Mouse (Mus musculus) MEL (cell line): ENCODE data around the gene 2200002D01Rik. TPM values are rescaled to one million over a fixed set of nuclear protein-coding genes. Genes with fewer than 3 reads are reported as not detected.

Experiments used
- DNase-seq: peaks from one replicate; pipeline ENCODE4 v3.0.0; 2011; ENCODE audit warnings: low read depth, low spot score
- H3K27ac ChIP-seq: 2 replicates; pipeline ENCODE4 v1.5.1; 2012; ENCODE audit warnings: low read depth, mild to moderate bottlenecking, control low read depth, low read length, moderate library complexity; ENCODE audit not compliant: control insufficient read depth
- H3K27me3 ChIP-seq, 2 experiments: fragments of 150-350 bp in 1 of 2; sonication (generic) in 1 of 2; 2 replicates each; pipeline ENCODE4 v1.6.1; 2012; ENCODE audit warnings: low read length in 2 of 2, mild to moderate bottlenecking in 2 of 2, improper control_type of control experiment in 1 of 2, moderate library complexity in 1 of 2; ENCODE audit not compliant: insufficient read depth in 2 of 2, control insufficient read depth in 1 of 2
- H3K36me3 ChIP-seq, 2 experiments: 2 replicates each; pipeline ENCODE4 v1.6.1; 2012 to 2014; ENCODE audit warnings: low read length in 2 of 2, improper control_type of control experiment in 1 of 2, inconsistent platforms in 1 of 2, mild to moderate bottlenecking in 1 of 2; ENCODE audit not compliant: insufficient read depth in 2 of 2, control insufficient read depth in 1 of 2
- H3K4me1 ChIP-seq, 2 experiments: fragments of 150-350 bp in 1 of 2; sonication (generic) in 1 of 2; 2 replicates each; pipeline ENCODE4 v1.6.1; 2012; ENCODE audit warnings: low read length in 2 of 2, improper control_type of control experiment in 1 of 2, mild to moderate bottlenecking in 1 of 2; ENCODE audit not compliant: insufficient read depth in 2 of 2, control insufficient read depth in 1 of 2
- H3K4me3 ChIP-seq, 2 experiments: fragments of 150-350 bp in 1 of 2; sonication (generic) in 1 of 2; 2 replicates each; pipeline ENCODE4 v1.5.1; 2012; ENCODE audit warnings: low read depth in 2 of 2, low read length in 2 of 2, mild to moderate bottlenecking in 2 of 2, moderate library complexity in 2 of 2, control low read depth in 1 of 2, improper control_type of control experiment in 1 of 2; ENCODE audit not compliant: control insufficient read depth in 1 of 2, insufficient read depth in 1 of 2
- H3K79me2 ChIP-seq: 2 replicates; pipeline ENCODE4 v1.6.1; 2012; ENCODE audit warnings: mild to moderate bottlenecking, low read length, moderate library complexity; ENCODE audit not compliant: control insufficient read depth, poor library complexity, insufficient read depth
- H3K9ac ChIP-seq: 2 replicates; pipeline ENCODE4 v1.6.1; 2012; ENCODE audit warnings: low read depth, mild to moderate bottlenecking, control low read depth, low read length, moderate library complexity; ENCODE audit not compliant: control insufficient read depth, poor library complexity, severe bottlenecking
- H3K9me3 ChIP-seq: fragments of 150-350 bp; sonication (generic); replicated peaks from 2 replicates; pipeline ENCODE4 v1.6.1; 2012; ENCODE audit warnings: mild to moderate bottlenecking, low read length, improper control_type of control experiment, moderate library complexity; ENCODE audit not compliant: insufficient read depth
- CTCF ChIP-seq, 3 experiments: IDR thresholded peaks in 2 of 3; conservative IDR thresholded peaks in 1 of 3; 2 replicates each; pipeline ENCODE4 v1.5.1; 2011 to 2012; ENCODE audit warnings: low read length in 3 of 3, low read depth in 2 of 3, mild to moderate bottlenecking in 2 of 3, improper control_type of control experiment in 1 of 3, inconsistent platforms in 1 of 3, mixed read lengths in 1 of 3, moderate library complexity in 1 of 3; ENCODE audit not compliant: control insufficient read depth in 1 of 3, insufficient read depth in 1 of 3, poor library complexity in 1 of 3, severe bottlenecking in 1 of 3
- E2F4 ChIP-seq: IDR thresholded peaks from 2 replicates; pipeline ENCODE4 v1.6.1; 2011; ENCODE audit warnings: low read depth, low read length, improper control_type of control experiment, borderline replicate concordance
- EP300 ChIP-seq, 2 experiments: IDR thresholded peaks; 2 replicates each; pipeline ENCODE4 v1.6.1; 2011; ENCODE audit warnings: improper control_type of control experiment in 2 of 2, low read length in 2 of 2, low read depth in 1 of 2, mild to moderate bottlenecking in 1 of 2
- ETS1 ChIP-seq: IDR thresholded peaks from 2 replicates; pipeline ENCODE4 v1.6.1; 2012; ENCODE audit warnings: low read depth, mild to moderate bottlenecking, inconsistent platforms, low read length, improper control_type of control experiment, moderate library complexity
- GATA1 ChIP-seq: IDR thresholded peaks from 2 replicates; pipeline ENCODE4 v1.6.1; 2011; ENCODE audit warnings: low read depth, low read length, improper control_type of control experiment
- HCFC1 ChIP-seq: IDR thresholded peaks from 2 replicates; pipeline ENCODE4 v1.6.1; 2012; ENCODE audit warnings: low read depth, mild to moderate bottlenecking, inconsistent platforms, low read length, improper control_type of control experiment, moderate library complexity
- KAT2A ChIP-seq: conservative IDR thresholded peaks from 2 replicates; pipeline ENCODE4 v1.6.1; 2012; ENCODE audit warnings: low read depth, low read length, improper control_type of control experiment, inconsistent platforms
- MAFK ChIP-seq: IDR thresholded peaks from 2 replicates; pipeline ENCODE4 v1.6.1; 2011; ENCODE audit warnings: low read depth, mild to moderate bottlenecking, low read length, improper control_type of control experiment, borderline replicate concordance
- MEF2A ChIP-seq: IDR thresholded peaks from 2 replicates; pipeline ENCODE4 v1.6.1; 2014; ENCODE audit warnings: low read depth, mild to moderate bottlenecking, inconsistent platforms, low read length, improper control_type of control experiment; ENCODE audit not compliant: poor library complexity, insufficient replicate concordance, severe bottlenecking; ENCODE audit errors: extremely low read depth
- MXI1 ChIP-seq: IDR thresholded peaks from 2 replicates; pipeline ENCODE4 v1.6.1; 2011; ENCODE audit warnings: mild to moderate bottlenecking, low read depth, low read length, improper control_type of control experiment
- NELFE ChIP-seq: IDR thresholded peaks from 2 replicates; pipeline ENCODE4 v1.6.1; 2011; ENCODE audit warnings: low read depth, low read length, improper control_type of control experiment
- POLR2A ChIP-seq, 2 experiments: IDR thresholded peaks; 2 replicates each; pipeline ENCODE4 v1.6.1; 2011 to 2012; ENCODE audit warnings: low read length in 2 of 2, mild to moderate bottlenecking in 2 of 2, control low read depth in 1 of 2, improper control_type of control experiment in 1 of 2, low read depth in 1 of 2, moderate library complexity in 1 of 2; ENCODE audit not compliant: control insufficient read depth in 1 of 2, insufficient read depth in 1 of 2, poor library complexity in 1 of 2
- POLR2AphosphoS2 ChIP-seq: IDR thresholded peaks from 2 replicates; pipeline ENCODE4 v1.6.1; 2011; ENCODE audit warnings: low read length, improper control_type of control experiment
- POLR2AphosphoS5 ChIP-seq: IDR thresholded peaks from 2 replicates; pipeline ENCODE4 v1.6.1; 2012; ENCODE audit warnings: low read depth, borderline replicate concordance, mild to moderate bottlenecking, inconsistent platforms, low read length, moderate library complexity, mixed read lengths
- RAD21 ChIP-seq: IDR thresholded peaks from 2 replicates; pipeline ENCODE4 v1.6.1; 2011; ENCODE audit warnings: mild to moderate bottlenecking, low read depth, low read length, improper control_type of control experiment
- RCOR1 ChIP-seq: IDR thresholded peaks from 2 replicates; pipeline ENCODE4 v1.6.1; 2012; ENCODE audit warnings: low read depth, mild to moderate bottlenecking, inconsistent platforms, low read length, improper control_type of control experiment
- SIN3A ChIP-seq: IDR thresholded peaks from 2 replicates; pipeline ENCODE4 v1.6.1; 2012; ENCODE audit warnings: low read length, improper control_type of control experiment, inconsistent platforms
- TAL1 ChIP-seq: IDR thresholded peaks from 2 replicates; pipeline ENCODE4 v1.6.1; 2012; ENCODE audit warnings: mild to moderate bottlenecking, inconsistent platforms, low read length, moderate library complexity, mixed read lengths
- TCF12 ChIP-seq: IDR thresholded peaks from 2 replicates; pipeline ENCODE4 v1.6.1; 2014; ENCODE audit warnings: low read depth, mild to moderate bottlenecking, inconsistent platforms, low read length, improper control_type of control experiment, moderate library complexity
- UBTF ChIP-seq: IDR thresholded peaks from 2 replicates; pipeline ENCODE4 v1.6.1; 2012; ENCODE audit warnings: low read depth, mild to moderate bottlenecking, inconsistent platforms, low read length, improper control_type of control experiment, moderate library complexity, borderline replicate concordance; ENCODE audit not compliant: insufficient read depth
- USF1 ChIP-seq: IDR thresholded peaks from 2 replicates; pipeline ENCODE4 v1.6.1; 2014; ENCODE audit warnings: low read depth, mild to moderate bottlenecking, inconsistent platforms, low read length, improper control_type of control experiment, moderate library complexity
- USF2 ChIP-seq, 2 experiments: IDR thresholded peaks; 2 replicates each; pipeline ENCODE4 v1.6.1; 2011 to 2012; ENCODE audit warnings: improper control_type of control experiment in 2 of 2, low read length in 2 of 2, borderline replicate concordance in 1 of 2, inconsistent platforms in 1 of 2, low read depth in 1 of 2, mild to moderate bottlenecking in 1 of 2; ENCODE audit not compliant: insufficient read depth in 1 of 2
- ZKSCAN1 ChIP-seq: IDR thresholded peaks from 2 replicates; pipeline ENCODE4 v1.6.1; 2012; ENCODE audit warnings: low read depth, mild to moderate bottlenecking, inconsistent platforms, low read length, improper control_type of control experiment, moderate library complexity
- ZMIZ1 ChIP-seq: IDR thresholded peaks from 2 replicates; pipeline ENCODE4 v1.6.1; 2012; ENCODE audit warnings: low read depth, mild to moderate bottlenecking, inconsistent platforms, low read length, improper control_type of control experiment, moderate library complexity
- ZNF384 ChIP-seq: IDR thresholded peaks from 2 replicates; pipeline ENCODE4 v1.6.1; 2012; ENCODE audit warnings: low read depth, mild to moderate bottlenecking, inconsistent platforms, low read length, improper control_type of control experiment
- polyA plus RNA-seq, 2 experiments: library from polyadenylated mRNA; stranded (reverse) in 1 of 2; unstranded in 1 of 2; fragments of >175 nt in 1 of 2; fragments of >200 nt in 1 of 2; gene quantifications; 2 replicates each; pipeline versions ENCODE4 v1.2.1 to v1.2.4; 2012; ENCODE audit warnings: low replicate concordance in 2 of 2, low read depth in 1 of 2; ENCODE audit not compliant: insufficient read length in 2 of 2, insufficient read depth in 1 of 2, missing spikeins in 1 of 2
- total RNA-seq: library from RNA; depleted of rRNA; stranded (reverse); fragments of 300-350 nt; gene quantifications from 2 replicates; pipeline ENCODE4 v1.2.3, GENCODE M21; 2012

Gene 2200002D01Rik
- total and polyA plus RNA-seq, 3 experiments = 0.85 to 5.4 TPM; not detected in 1

GRCm38 (mm10) chr7:29291616-29292457, 43.6 kb upstream of the 2200002D01Rik start:
- no peaks in the 10 kb centered on the region for H3K79me2 ChIP-seq
- no peak for DNase-seq
- H3K4me1 ChIP-seq = peaks cover 5 to 12% of the 10 kb centered on the region in 2 experiments; a peak in 1 of 4 replicates
- TF ChIP-seq UBTF = no peak
- TF ChIP-seq GATA1 = no peak
- TF ChIP-seq USF2 (IDR thresholded peaks at IDR 0.05; ENCODE audit: borderline replicate concordance in 1 of 2, insufficient read depth in 1 of 2, low read depth in 1 of 2, low read length in 2 of 2) = no peak
- TF ChIP-seq ZNF384 = no peak
- TF ChIP-seq TCF12 = no peak
- no peak for TF ChIP-seq ZMIZ1
- TF ChIP-seq NELFE = no peak
- no peak for TF ChIP-seq SIN3A
- TF ChIP-seq RAD21 = no peak
- no peak for TF ChIP-seq POLR2AphosphoS5
- no peak for TF ChIP-seq CTCF (IDR thresholded peaks at IDR 0.05 in 2 of 3, conservative IDR thresholded peaks at IDR 0.05 in 1 of 3; ENCODE audit: control insufficient read depth in 1 of 3, insufficient read depth in 1 of 3, low read depth in 2 of 3, low read length in 3 of 3, poor library complexity in 1 of 3, severe bottlenecking in 1 of 3)
- H3K4me3 ChIP-seq = no peak overlapping the region
- H3K36me3 ChIP-seq = no peaks in the 10 kb centered on the region; a peak in 1 of 4 replicates
- no peak overlapping the region for H3K9ac ChIP-seq
- no peak overlapping the region for H3K27ac ChIP-seq
- no peaks in the 10 kb centered on the region for H3K9me3 ChIP-seq
- no peaks in the 10 kb centered on the region for H3K27me3 ChIP-seq

GRCm38 (mm10) chr7:29290691-29291485, 42.6 kb upstream of the 2200002D01Rik start:
- peaks cover 5 to 12% of the 10 kb centered on the region in 2 experiments; a peak in 1 of 4 replicates for H3K4me1 ChIP-seq
- no peaks in the 10 kb centered on the region for H3K79me2 ChIP-seq
- TF ChIP-seq USF2 (IDR thresholded peaks at IDR 0.05; ENCODE audit: borderline replicate concordance in 1 of 2, insufficient read depth in 1 of 2, low read depth in 1 of 2, low read length in 2 of 2) (no peak), POLR2AphosphoS2 (no peak), TCF12 (no peak), ETS1 (no peak), MXI1 (no peak), ZKSCAN1 (no peak), EP300 (IDR thresholded peaks at IDR 0.05; ENCODE audit: low read depth in 1 of 2, low read length in 2 of 2) (no peak), NELFE (no peak), MAFK (no peak), TAL1 (no peak), POLR2A (IDR thresholded peaks at IDR 0.05; ENCODE audit: control insufficient read depth in 1 of 2, insufficient read depth in 1 of 2, low read depth in 1 of 2, low read length in 2 of 2, poor library complexity in 1 of 2) (no peak), MEF2A (no peak), RCOR1 (no peak), E2F4 (no peak), ZNF384 (no peak), KAT2A (no peak), RAD21 (no peak), HCFC1 (no peak), UBTF (no peak), USF1 (no peak)
- H3K27me3 ChIP-seq = no peaks in the 10 kb centered on the region
- H3K4me3 ChIP-seq = no peak overlapping the region
- no peaks in the 10 kb centered on the region; a peak in 1 of 4 replicates for H3K36me3 ChIP-seq
- no peak overlapping the region for H3K9ac ChIP-seq
- no peak overlapping the region for H3K27ac ChIP-seq
- H3K9me3 ChIP-seq = no peaks in the 10 kb centered on the region
- no peak for DNase-seq
